ENCODE assay signal across 8 mouse cellular contexts in genomic region chr11:20231128-20231878, GRCm38 (mm10). TPM values are rescaled to one million over a fixed set of nuclear protein-coding genes. Genes with fewer than 3 reads are reported as not detected.
DNase-seq lines count a peak whose midpoint lies in the region; ATAC-seq and TF ChIP-seq lines count a peak whose summit lies in the region.

No protein-coding gene starts in this region.

- peaks cover 7% of the 10 kb centered on the region for H3K36me3 ChIP-seq in kidney, adult 2 months (ENCODE audit: control insufficient read depth, insufficient read depth, low read length)
- peaks cover 23% of the 10 kb centered on the region for H3K36me3 ChIP-seq in stomach, postnatal 0 days (ENCODE audit: control insufficient read depth, insufficient read depth, low read length)

- WGBS in kidney, adult 2 months: 43% methylated on average over 8 of the region's 8 CpGs
- 59% methylated on average over 8 of the region's 8 CpGs for WGBS in stomach, postnatal 0 days

- no peak overlapping the region for H3K4me3 ChIP-seq in kidney, adult 2 months (ENCODE audit: insufficient read depth, low read depth, low read length)
- H3K4me3 ChIP-seq in stomach, postnatal 0 days (ENCODE audit: low read depth, low read length): no peak overlapping the region

- DNase-seq in gastrocnemius, adult 18-20 months (ENCODE audit: low spot score): peak; percentile 54
- DNase-seq in gastrocnemius, postnatal 4 days (ENCODE audit: low spot score in 2 of 2): no peak
- DNase-seq in adrenal gland, postnatal 36 days: peak; percentile 24 to 49
- DNase-seq in heart, adult 11 months: peak; percentile 99
- peak; percentile 85 for DNase-seq in kidney, adult 2 months
- peak; percentile 86 for DNase-seq in lung, postnatal 36 days
- peak; percentile 35 for DNase-seq in stomach, postnatal 0 days (ENCODE audit: low spot score)
- DNase-seq in ovary, postnatal 14 days (ENCODE audit: low spot score): no peak

- H3K4me1 ChIP-seq in kidney, adult 2 months (ENCODE audit: control insufficient read depth, insufficient read depth, low read length): peaks cover 12% of the 10 kb centered on the region
- H3K4me1 ChIP-seq in stomach, postnatal 0 days (replicated peaks; ENCODE audit: control insufficient read depth, insufficient read depth): no peaks in the 10 kb centered on the region

- peak; percentile 78 for ATAC-seq in stomach, postnatal 0 days (ENCODE audit: low FRiP score, low TSS enrichment)

- no peaks in the 10 kb centered on the region for H3K9me3 ChIP-seq in stomach, postnatal 0 days (ENCODE audit: control insufficient read depth, low read length)

- TF ChIP-seq EP300 in stomach, postnatal 0 days (optimal IDR thresholded peaks at IDR 0.05): no peak

- no peak overlapping the region for H3K9ac ChIP-seq in stomach, postnatal 0 days (ENCODE audit: low read length)

- TF ChIP-seq CTCF in kidney, adult 2 months (conservative IDR thresholded peaks at IDR 0.05; ENCODE audit: insufficient read depth, insufficient read length, low read depth, low read length): 0 out of 2 replicates have a peak, but pooled peaks have one; percentile 23
- TF ChIP-seq CTCF in stomach, postnatal 0 days (IDR thresholded peaks at IDR 0.05; ENCODE audit: low read depth): peak; percentile 42; the same call in 1 of the 2 replicates

- TF ChIP-seq POLR2A in kidney, adult 2 months (IDR thresholded peaks at IDR 0.05; ENCODE audit: low read depth, low read length): no peak

- H3K27me3 ChIP-seq in kidney, adult 2 months (replicated peaks; ENCODE audit: control insufficient read depth, insufficient read depth, low read length): no peaks in the 10 kb centered on the region
- H3K27me3 ChIP-seq in stomach, postnatal 0 days (ENCODE audit: control insufficient read depth, insufficient read depth, low read length): no peaks in the 10 kb centered on the region

- no peak overlapping the region for H3K4me2 ChIP-seq in stomach, postnatal 0 days (replicated peaks; ENCODE audit: low read depth)

- H3K27ac ChIP-seq in kidney, adult 2 months (ENCODE audit: insufficient read depth, low read depth, low read length): peak overlapping the region; percentile 79
- peak overlapping the region; percentile 69 for H3K27ac ChIP-seq in stomach, postnatal 0 days (replicated peaks)

RNA-seq across cellular contexts. Expression of gene Cep68, which starts 17.9 kb away (rescaled TPM):
- total RNA-seq in gastrocnemius, adult 18-20 months (2021): 10 to 100 TPM; 30.8 to 31.7 TPM
- total RNA-seq in gastrocnemius, postnatal 4 days (2021): 10 to 100 TPM; 35.0 to 35.8 TPM
- 10 to 100 TPM; 18.6 to 24.1 TPM for total RNA-seq in adrenal gland, postnatal 36 days (2021)
- 15.4 and 17.4 TPM in 2 replicates for polyA plus RNA-seq in kidney, adult 2 months (2012; rRNA removed)
- polyA plus RNA-seq in stomach, postnatal 0 days (2015; fragmentation: Nextera tagmentation; extraction: Ambion mirVana): 8.4 and 8.6 TPM in 2 replicates

RNA-seq across cellular contexts. Expression of gene Rab1a, which starts 30.1 kb away (rescaled TPM):
- 10 to 100 TPM; 80.0 to 89.6 TPM for total RNA-seq in gastrocnemius, adult 18-20 months (2021)
- total RNA-seq in gastrocnemius, postnatal 4 days (2021): 100 to 1,000 TPM; 127 to 143 TPM
- total RNA-seq in adrenal gland, postnatal 36 days (2021): 100 to 1,000 TPM; 173 to 176 TPM
- polyA plus RNA-seq in kidney, adult 2 months (2012; rRNA removed): 97.5 and 119 TPM in 2 replicates
- polyA plus RNA-seq in stomach, postnatal 0 days (2015; fragmentation: Nextera tagmentation; extraction: Ambion mirVana): 287 and 295 TPM in 2 replicates

Comparison
In these comparisons a context has a peak if more than half of its experiments do, and no peak if none do; other contexts are left out.
1. DNase-seq: peak in gastrocnemius, adult 18-20 months (single experiment), adrenal gland, postnatal 36 days (2 of 2), heart, adult 11 months (single experiment), kidney, adult 2 months (single experiment), lung, postnatal 36 days (single experiment) and stomach, postnatal 0 days (single experiment); none in gastrocnemius, postnatal 4 days (0 of 2) and ovary, postnatal 14 days (single experiment).